Mouse (Mus musculus) heart, embryonic 13.5 days (tissue): Measurements from ENCODE around the gene St3gal4. TPM values are rescaled to one million over a fixed set of nuclear protein-coding genes. Genes with fewer than 3 reads are reported as not detected.

Experiments used
- ATAC-seq: fragments of 200-750 bp; cut with Nextera tagmentation; 2 replicates; pipeline ENCODE4 v1.8.0; 2017; ENCODE audit warnings: moderate TSS enrichment; ENCODE audit not compliant: insufficient number of reproducible peaks, low FRiP score, low TSS enrichment; ENCODE audit errors: extremely low read depth
- H3K27ac ChIP-seq: fragments of 300-500 bp; sonication (generic); replicated peaks from 2 replicates; pipeline ENCODE4 v1.5.1; 2015; ENCODE audit warnings: moderate library complexity, mild to moderate bottlenecking, inconsistent platforms
- H3K27me3 ChIP-seq: fragments of 300-500 bp; sonication (generic); replicated peaks from 2 replicates; pipeline ENCODE4 v1.6.1; 2015; ENCODE audit warnings: mild to moderate bottlenecking, inconsistent platforms
- H3K36me3 ChIP-seq: fragments of 300-500 bp; sonication (generic); 2 replicates; pipeline ENCODE4 v1.6.1; 2015; ENCODE audit warnings: mild to moderate bottlenecking, inconsistent platforms
- H3K4me1 ChIP-seq: fragments of 300-500 bp; sonication (generic); 2 replicates; pipeline ENCODE4 v1.6.1; 2015; ENCODE audit warnings: inconsistent platforms
- H3K4me2 ChIP-seq: fragments of 300-500 bp; sonication (generic); 2 replicates; pipeline ENCODE4 v1.6.1; 2015; ENCODE audit warnings: inconsistent platforms, mild to moderate bottlenecking, moderate library complexity
- H3K4me3 ChIP-seq: fragments of 300-500 bp; sonication (generic); 2 replicates; pipeline ENCODE4 v1.5.1; 2015; ENCODE audit warnings: moderate library complexity, mild to moderate bottlenecking, inconsistent platforms
- H3K9ac ChIP-seq: fragments of 300-500 bp; sonication (generic); 2 replicates; pipeline ENCODE4 v1.6.1; 2015; ENCODE audit warnings: inconsistent platforms, mild to moderate bottlenecking, moderate library complexity
- H3K9me3 ChIP-seq: fragments of 300-500 bp; sonication (generic); 2 replicates; pipeline ENCODE4 v1.6.1; 2016; ENCODE audit warnings: inconsistent platforms
- WGBS: fragments of 180-500 bp; shearing (Covaris S2); methylation state at CpG from one replicate; pipeline ENCODE4 v1.1.7; 2015; ENCODE audit warnings: mixed read lengths; 5-methylcytosine and 5-hydroxymethylcytosine counted together
- polyA plus RNA-seq: library from polyadenylated mRNA; unstranded; fragments of >200 nt; fragmentation: Nextera tagmentation; extraction: Ambion mirVana; gene quantifications from 2 replicates; pipeline ENCODE4 v1.2.1, GENCODE M21; 2015

St3gal4 gene
- polyA plus RNA-seq, 1 experiment from 2014 or later = 15.4 TPM

- ATAC-seq = no peak
- H3K4me1 ChIP-seq = peaks cover 64% of the 10 kb centered on the region
- H3K36me3 ChIP-seq = peaks cover 4% of the 10 kb centered on the region; the same call in 1 of the 2 replicates
- no peaks in the 10 kb centered on the region for H3K27me3 ChIP-seq
- no peak overlapping the region for H3K27ac ChIP-seq
- H3K9me3 ChIP-seq = no peaks in the 10 kb centered on the region
- H3K9ac ChIP-seq = peak overlapping the region; percentile 93
- H3K4me3 ChIP-seq = peak overlapping the region; percentile 85
- H3K4me2 ChIP-seq = peak overlapping the region; percentile 90
- 60% methylated on average over 3 of the region's 4 CpGs for WGBS
Observed at GRCm38 (mm10) chr9:35115299-35115698, 3.8 kb downstream of the St3gal4 start.

DNA sequence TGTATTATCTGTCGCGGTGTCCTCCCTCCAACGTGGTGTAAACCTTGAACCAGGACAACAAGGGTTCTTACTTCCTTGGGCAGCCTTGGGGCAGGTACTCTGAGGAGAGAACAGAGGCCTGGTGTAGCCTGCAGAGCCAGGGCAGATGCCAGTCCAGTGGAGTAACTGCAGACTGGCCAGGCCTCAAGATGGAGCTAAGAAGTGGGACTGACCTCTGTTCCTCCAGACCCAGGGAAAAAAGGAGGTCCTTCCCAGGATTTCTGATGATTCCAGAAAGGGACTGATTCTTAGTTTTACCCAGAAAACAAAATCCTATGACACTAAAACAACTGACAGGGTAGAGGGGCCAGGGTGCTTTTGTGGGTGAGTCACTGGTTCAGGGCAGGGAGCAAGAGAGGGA, 4.8 kb downstream of the St3gal4 start:
- H3K9ac ChIP-seq = peak overlapping the region; percentile 33; the same call in 1 of the 2 replicates
- ATAC-seq = no peak
- no peaks in the 10 kb centered on the region for H3K9me3 ChIP-seq
- no peak overlapping the region for H3K4me3 ChIP-seq
- no peak overlapping the region for H3K27ac ChIP-seq
- H3K4me2 ChIP-seq = peak overlapping the region; percentile 28
- H3K27me3 ChIP-seq = no peaks in the 10 kb centered on the region
- H3K36me3 ChIP-seq = no peaks in the 10 kb centered on the region
- WGBS = 88% methylated on average over 3 of the region's 3 CpGs
- peaks cover 75% of the 10 kb centered on the region for H3K4me1 ChIP-seq

DNA sequence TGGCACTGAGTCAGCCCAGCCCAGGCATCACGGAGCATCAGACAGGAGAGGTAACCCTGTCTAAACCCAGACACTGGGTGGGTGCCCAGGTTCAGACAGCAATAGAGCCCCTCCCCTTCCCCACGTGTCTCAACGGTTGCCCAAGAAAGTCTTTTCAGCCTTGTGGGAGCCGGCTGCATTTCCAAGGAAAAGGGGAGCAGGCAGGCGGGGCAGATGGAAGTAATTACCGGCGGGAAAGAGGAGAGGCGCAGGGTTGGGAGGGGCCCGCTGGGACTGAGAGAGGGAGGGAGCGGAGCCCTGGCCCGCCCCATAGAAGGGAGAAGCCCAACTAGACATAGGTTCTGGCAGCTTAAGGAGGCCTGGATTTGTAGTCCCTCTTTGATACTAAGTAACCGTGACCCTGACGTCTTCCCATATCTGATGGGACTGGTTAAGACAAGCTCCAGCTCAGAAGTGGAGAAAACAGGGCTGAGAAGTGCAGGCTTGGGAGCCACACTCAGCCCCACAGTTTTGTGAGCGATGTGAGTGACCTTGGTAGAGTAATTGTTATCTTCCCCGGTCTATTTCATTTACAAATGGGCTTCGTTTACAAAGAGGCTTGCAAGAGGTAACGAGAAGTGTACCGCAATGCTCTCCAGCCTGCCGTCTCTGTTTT, 7.0 kb downstream of the St3gal4 start:
- peak overlapping the region; percentile 14; the same call in 1 of the 2 replicates for H3K27ac ChIP-seq
- 0 out of 2 replicates have a peak overlapping the region, but pooled peaks have one; percentile 40 for H3K9ac ChIP-seq
- peaks cover 75% of the 10 kb centered on the region for H3K4me1 ChIP-seq
- H3K4me2 ChIP-seq = peak overlapping the region; percentile 25; the same call in 1 of the 2 replicates
- H3K27me3 ChIP-seq = no peaks in the 10 kb centered on the region
- H3K9me3 ChIP-seq = no peaks in the 10 kb centered on the region
- no peaks in the 10 kb centered on the region for H3K36me3 ChIP-seq
- 39% methylated on average over 19 of the region's 19 CpGs for WGBS
- H3K4me3 ChIP-seq = no peak overlapping the region
- ATAC-seq = no peak

DNA sequence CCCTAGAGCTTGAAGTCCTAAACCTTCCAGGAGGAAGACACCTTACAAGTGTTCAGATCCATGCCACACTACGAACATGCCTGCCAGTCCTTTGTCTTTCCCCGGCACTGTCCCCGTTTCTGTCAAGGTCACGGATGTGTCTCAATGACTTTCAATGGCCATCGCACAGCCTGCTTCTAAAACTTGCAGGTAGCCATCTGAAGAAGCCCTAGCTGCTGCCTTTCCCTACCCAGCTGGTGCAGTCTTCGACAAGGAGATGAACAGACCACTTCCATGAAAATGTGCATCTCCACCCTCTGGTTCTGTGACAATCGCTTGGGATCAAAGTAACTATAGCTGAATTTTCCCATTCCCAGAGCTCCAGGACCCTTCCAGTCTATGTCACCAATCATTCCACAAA, 7.6 kb downstream of the St3gal4 start:
- no peak for ATAC-seq
- H3K27ac ChIP-seq = peak overlapping the region; percentile 14; the same call in 1 of the 2 replicates
- H3K4me1 ChIP-seq = peaks cover 77% of the 10 kb centered on the region
- WGBS = 65% methylated on average over 7 of the region's 7 CpGs
- no peaks in the 10 kb centered on the region for H3K36me3 ChIP-seq
- H3K9ac ChIP-seq = peak overlapping the region; percentile 40; the same call in 1 of the 2 replicates
- no peaks in the 10 kb centered on the region for H3K27me3 ChIP-seq
- H3K4me2 ChIP-seq = peak overlapping the region; percentile 25; the same call in 1 of the 2 replicates
- H3K9me3 ChIP-seq = no peaks in the 10 kb centered on the region
- no peak overlapping the region for H3K4me3 ChIP-seq

GRCm38 (mm10) chr9:35110567-35110966, 8.5 kb downstream of the St3gal4 start:
- Histone ChIP-seq H3K27ac (no peak overlapping the region; the same call in none of the 2 replicates), H3K4me1 (peaks cover 78% of the 10 kb centered on the region), H3K27me3 (no peaks in the 10 kb centered on the region), H3K4me2 (no peak overlapping the region), H3K36me3 (no peaks in the 10 kb centered on the region), H3K4me3 (no peak overlapping the region), H3K9me3 (no peaks in the 10 kb centered on the region), H3K9ac (no peak overlapping the region)
- ATAC-seq = no peak
- WGBS = 71% methylated on average over 4 of the region's 4 CpGs

DNA sequence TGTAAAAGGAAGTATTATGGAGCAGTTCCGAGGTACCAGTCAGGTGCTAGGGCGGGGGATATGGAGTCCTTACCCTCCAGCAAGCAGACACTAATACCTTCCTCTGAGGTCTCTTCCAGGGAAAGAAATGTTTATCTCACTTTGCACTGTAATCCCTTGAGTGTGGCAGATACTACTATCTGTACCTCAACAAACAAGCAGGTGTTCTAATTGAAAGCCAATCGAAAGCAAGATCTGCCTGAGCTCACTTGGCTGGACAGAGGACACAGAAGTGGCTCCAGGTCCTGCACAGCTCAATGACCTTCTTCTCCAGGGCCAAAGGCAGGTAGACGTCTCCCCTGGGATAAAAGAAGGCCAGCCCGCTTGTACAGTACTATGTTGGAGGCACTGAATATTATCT, 9.0 kb downstream of the St3gal4 start:
- ATAC-seq = no peak
- no peak overlapping the region for H3K9ac ChIP-seq
- no peak overlapping the region; the same call in 1 of the 2 replicates for H3K27ac ChIP-seq
- no peaks in the 10 kb centered on the region for H3K36me3 ChIP-seq
- H3K9me3 ChIP-seq = no peaks in the 10 kb centered on the region
- H3K27me3 ChIP-seq = no peaks in the 10 kb centered on the region
- no peak overlapping the region for H3K4me3 ChIP-seq
- no peak overlapping the region for H3K4me2 ChIP-seq
- WGBS = 70% methylated on average over 5 of the region's 5 CpGs
- peaks cover 79% of the 10 kb centered on the region for H3K4me1 ChIP-seq

- ATAC-seq = no peak
- H3K9me3 ChIP-seq = no peaks in the 10 kb centered on the region
- no peak overlapping the region for H3K4me2 ChIP-seq
- H3K36me3 ChIP-seq = no peaks in the 10 kb centered on the region
- peak overlapping the region; percentile 33; the same call in 1 of the 2 replicates for H3K27ac ChIP-seq
- no peaks in the 10 kb centered on the region for H3K27me3 ChIP-seq
- no peak overlapping the region for H3K4me3 ChIP-seq
- no peak overlapping the region for H3K9ac ChIP-seq
- 62% methylated on average over 5 of the region's 5 CpGs for WGBS
- H3K4me1 ChIP-seq = peaks cover 76% of the 10 kb centered on the region
Observed at GRCm38 (mm10) chr9:35108916-35109315, 10.2 kb downstream of the St3gal4 start.

GRCm38 (mm10) chr9:35108066-35108465, 11.0 kb downstream of the St3gal4 start:
- Histone ChIP-seq H3K4me2 (no peak overlapping the region), H3K4me3 (no peak overlapping the region), H3K27ac (peak overlapping the region; percentile 33; the same call in 1 of the 2 replicates), H3K36me3 (no peaks in the 10 kb centered on the region), H3K9ac (no peak overlapping the region), H3K27me3 (no peaks in the 10 kb centered on the region), H3K4me1 (peaks cover 72% of the 10 kb centered on the region), H3K9me3 (no peaks in the 10 kb centered on the region)
- ATAC-seq = no peak
- WGBS = 77% methylated on average over 3 of the region's 3 CpGs

- no peak overlapping the region for H3K4me3 ChIP-seq
- no peaks in the 10 kb centered on the region for H3K36me3 ChIP-seq
- no peaks in the 10 kb centered on the region for H3K27me3 ChIP-seq
- H3K9me3 ChIP-seq = no peaks in the 10 kb centered on the region
- H3K4me1 ChIP-seq = peaks cover 70% of the 10 kb centered on the region
- no peak for ATAC-seq
- WGBS = 90% methylated on average over 5 of the region's 5 CpGs
- no peak overlapping the region for H3K4me2 ChIP-seq
- no peak overlapping the region for H3K9ac ChIP-seq
- H3K27ac ChIP-seq = no peak overlapping the region
Observed at GRCm38 (mm10) chr9:35107396-35107795, 11.7 kb downstream of the St3gal4 start.

DNA sequence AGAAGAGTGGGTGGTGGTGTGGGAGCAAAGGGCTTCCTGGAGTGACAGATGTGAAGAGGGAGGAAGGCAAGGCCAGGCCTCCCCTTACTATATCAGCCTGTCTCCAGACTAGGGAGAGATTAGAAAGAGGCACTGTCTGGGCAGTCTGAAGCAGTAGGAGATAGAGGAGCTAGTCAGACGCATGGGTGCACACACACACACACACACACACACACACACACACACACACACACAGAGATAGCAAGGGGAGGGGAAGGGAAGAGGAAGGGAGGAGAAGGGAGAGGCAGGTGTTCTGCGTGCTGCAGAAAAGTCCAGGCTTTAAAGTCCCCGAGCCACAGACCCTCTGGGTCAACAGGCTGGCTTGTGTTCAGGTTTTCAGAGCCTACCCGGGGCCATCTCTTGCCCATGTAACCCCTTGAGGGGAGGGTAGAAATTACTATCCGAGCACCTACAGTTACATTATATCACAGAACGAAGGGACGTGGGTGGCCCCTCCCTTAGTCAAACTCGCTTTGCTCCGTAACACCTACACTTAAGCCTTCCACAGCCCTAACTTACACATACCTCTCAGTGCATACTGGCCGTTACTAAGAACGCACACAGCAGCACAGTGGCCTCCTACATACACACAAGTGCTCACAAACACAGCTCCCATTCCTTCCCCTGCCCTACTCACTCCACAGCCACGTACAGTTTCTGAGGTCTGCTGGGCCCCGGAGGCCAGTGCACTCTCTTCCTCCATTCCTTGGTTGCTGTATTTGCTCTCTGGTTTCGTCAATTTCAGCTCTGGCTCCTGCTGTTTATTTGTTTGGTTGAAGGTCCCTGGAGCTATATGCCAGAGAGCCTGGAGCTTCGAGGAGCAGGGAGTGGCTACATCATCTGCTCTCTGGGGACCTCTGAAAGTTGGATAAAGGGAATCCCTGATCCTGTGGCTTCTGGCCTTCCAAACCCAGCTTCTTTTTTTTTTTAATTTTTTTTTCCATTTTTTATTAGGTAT, 12.9 kb downstream of the St3gal4 start:
- Histone ChIP-seq H3K4me2 (peak overlapping the region; percentile 35), H3K9ac (peak overlapping the region; percentile 62), H3K4me1 (peaks cover 58% of the 10 kb centered on the region), H3K9me3 (no peaks in the 10 kb centered on the region), H3K4me3 (no peak overlapping the region), H3K27ac (peak overlapping the region; percentile 54), H3K36me3 (no peaks in the 10 kb centered on the region), H3K27me3 (no peaks in the 10 kb centered on the region)
- peak; percentile 42; the same call in 1 of the 2 replicates for ATAC-seq
- 33% methylated on average over 15 of the region's 15 CpGs for WGBS

- Histone ChIP-seq H3K9me3 (no peaks in the 10 kb centered on the region), H3K27me3 (no peaks in the 10 kb centered on the region), H3K27ac (peak overlapping the region; percentile 54), H3K9ac (0 out of 2 replicates have a peak overlapping the region, but pooled peaks have one; percentile 54), H3K4me1 (peaks cover 51% of the 10 kb centered on the region), H3K4me3 (no peak overlapping the region), H3K4me2 (peak overlapping the region; percentile 35), H3K36me3 (0 out of 2 replicates have a peak, but pooled peaks cover 6% of the 10 kb centered on the region)
- no peak for ATAC-seq
- WGBS = 34% methylated on average over 2 of the region's 2 CpGs
Observed at GRCm38 (mm10) chr9:35105438-35105837, 13.6 kb downstream of the St3gal4 start.
